Mouse (Mus musculus) lung, adult 2 months (tissue): Measurements from ENCODE around the gene Cacna1e. TPM values are rescaled to one million over a fixed set of nuclear protein-coding genes. Genes with fewer than 3 reads are reported as not detected.

Experiments used
- DNase-seq: peaks from one replicate; pipeline ENCODE4 v3.0.0; 2022
- H3K4me1 ChIP-seq: fragments of 200-500 bp; 2 replicates; pipeline ENCODE4 v1.6.1; 2011; ENCODE audit warnings: low read length; ENCODE audit not compliant: control insufficient read depth, insufficient read depth
- H3K4me3 ChIP-seq: fragments of 200-500 bp; replicated peaks from 2 replicates; pipeline ENCODE3; 2011; ENCODE audit warnings: low read depth, mild to moderate bottlenecking, control low read depth, low read length; ENCODE audit errors: extremely low read depth
- CTCF ChIP-seq: fragments of 200-500 bp; IDR thresholded peaks from 2 replicates; pipeline ENCODE4 v1.5.1; 2011; ENCODE audit warnings: mild to moderate bottlenecking, low read length, control low read depth; ENCODE audit not compliant: insufficient read depth
- POLR2A ChIP-seq: fragments of 200-500 bp; IDR thresholded peaks from 2 replicates; pipeline ENCODE4 v1.6.1; 2011; ENCODE audit warnings: low read depth, mild to moderate bottlenecking, control low read depth, low read length, borderline replicate concordance; ENCODE audit errors: extremely low read depth
- WGBS: fragments of 180-500 bp; shearing (Covaris S2); methylation state at CpG from one replicate; pipeline ENCODE4 v1.1.7; 2018; 5-methylcytosine and 5-hydroxymethylcytosine counted together
- polyA plus RNA-seq: library from polyadenylated mRNA; depleted of rRNA; stranded (reverse); fragments of >200 nt; gene quantifications from 2 replicates; pipeline ENCODE4 v1.2.3, GENCODE M21; 2012

Gene Cacna1e
- polyA plus RNA-seq, 1 experiment: 0.41 TPM

DNA sequence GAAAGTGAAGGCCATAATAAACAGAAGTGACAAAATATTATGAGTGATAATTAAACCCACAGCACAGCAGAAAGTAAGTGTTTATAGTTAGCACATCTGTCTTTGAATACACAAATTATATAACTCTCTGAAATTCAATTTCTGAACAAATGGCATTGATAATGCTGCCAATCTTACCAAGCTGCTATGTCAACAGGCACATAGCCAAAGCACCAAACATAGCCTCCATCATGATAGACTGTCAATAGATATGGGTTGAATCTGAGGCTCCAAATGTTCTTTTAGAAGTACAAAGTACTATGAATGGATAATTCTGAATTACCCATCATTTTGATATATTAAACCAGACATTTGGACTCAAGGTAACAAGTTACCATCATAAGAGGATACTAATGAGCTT, 372.6 kb downstream of the Cacna1e start:
- TF ChIP-seq CTCF (no peak), POLR2A (no peak)
- DNase-seq: no peak
- Histone ChIP-seq H3K4me1 (no peaks in the 10 kb centered on the region), H3K4me3 (no peak overlapping the region)

GRCm38 (mm10) chr1:154504005-154504404, 380.3 kb downstream of the Cacna1e start:
- H3K4me3 ChIP-seq: no peak overlapping the region
- TF ChIP-seq POLR2A (no peak), CTCF (no peak)
- 61% methylated on average over 4 of the region's 4 CpGs for WGBS
- no peaks in the 10 kb centered on the region for H3K4me1 ChIP-seq
- DNase-seq: no peak

DNA sequence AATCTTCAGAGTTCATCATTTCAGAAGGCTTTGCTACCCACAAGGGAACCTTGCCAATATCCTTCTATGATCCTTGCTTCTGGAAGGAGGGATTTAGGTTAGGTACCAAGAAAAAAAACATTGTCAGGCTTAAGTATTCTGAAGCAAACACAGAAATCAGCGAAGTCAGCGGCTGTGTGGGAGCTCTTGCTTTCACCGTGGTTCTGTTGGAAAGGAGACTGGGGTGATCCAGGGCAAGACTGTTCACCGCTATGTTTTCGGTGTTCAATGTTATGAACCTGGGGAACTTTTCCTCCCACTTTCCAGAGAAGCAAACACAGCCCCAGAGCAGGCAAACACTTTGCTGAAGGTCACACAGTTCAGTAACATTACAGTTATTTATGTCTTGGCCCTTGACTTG, 383.4 kb downstream of the Cacna1e start:
- WGBS: 81% methylated on average over 5 of the region's 5 CpGs
- Histone ChIP-seq H3K4me1 (no peaks in the 10 kb centered on the region), H3K4me3 (no peak overlapping the region)
- TF ChIP-seq CTCF (no peak), POLR2A (no peak)
- no peak for DNase-seq

GRCm38 (mm10) chr1:154500187-154500866, 384.0 kb downstream of the Cacna1e start:
- DNase-seq: no peak
- 42% methylated on average over 3 of the region's 3 CpGs for WGBS
- Histone ChIP-seq H3K4me3 (no peak overlapping the region), H3K4me1 (no peaks in the 10 kb centered on the region)
- TF ChIP-seq CTCF: no peak
- no peak for TF ChIP-seq POLR2A

DNA sequence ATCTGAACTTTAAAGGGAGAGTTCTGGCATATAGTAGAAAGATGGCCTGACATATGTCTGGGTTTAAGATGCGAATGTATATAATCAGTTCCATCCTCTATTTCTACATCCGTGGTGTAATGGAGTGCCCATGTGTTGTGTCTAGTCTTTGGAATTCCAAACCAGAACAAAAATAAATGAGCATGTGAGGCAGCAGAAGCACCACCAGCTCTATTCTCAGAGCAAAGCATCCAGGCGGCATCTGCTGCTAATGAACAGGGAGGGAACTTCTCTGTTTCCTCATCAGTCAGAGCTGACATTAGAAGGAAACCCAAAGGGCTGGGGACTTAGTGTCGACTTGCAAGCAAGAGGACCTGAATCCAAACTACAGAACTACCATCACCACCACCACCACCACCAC, 385.5 kb downstream of the Cacna1e start:
- no peak for DNase-seq
- Histone ChIP-seq H3K4me3 (no peak overlapping the region), H3K4me1 (no peaks in the 10 kb centered on the region)
- TF ChIP-seq CTCF (no peak), POLR2A (no peak)
- 62% methylated on average over 4 of the region's 4 CpGs for WGBS

DNA sequence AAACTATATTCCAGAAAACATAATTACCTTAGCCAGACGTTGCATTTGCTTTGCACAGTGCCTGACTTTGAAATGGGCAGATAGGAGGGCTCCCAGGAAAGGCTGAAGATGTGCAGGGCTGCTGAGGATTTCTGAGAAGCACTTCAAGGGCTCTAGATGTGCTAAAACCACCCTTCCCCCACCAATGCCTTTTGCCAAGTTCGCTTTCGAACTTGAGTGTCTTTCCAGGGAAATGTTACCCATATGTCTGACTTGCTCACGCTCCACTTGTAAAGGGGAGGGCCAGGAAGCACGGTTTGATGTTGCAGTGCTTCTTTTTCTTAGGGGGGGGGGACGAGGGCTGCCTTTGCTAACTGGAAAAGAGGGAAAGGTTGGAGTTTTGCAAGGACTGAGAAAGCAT, 393.2 kb downstream of the Cacna1e start:
- DNase-seq: no peak
- Histone ChIP-seq H3K4me1 (no peaks in the 10 kb centered on the region), H3K4me3 (no peak overlapping the region)
- TF ChIP-seq POLR2A (no peak), CTCF (no peak)
- 44% methylated on average over 6 of the region's 6 CpGs for WGBS

DNA sequence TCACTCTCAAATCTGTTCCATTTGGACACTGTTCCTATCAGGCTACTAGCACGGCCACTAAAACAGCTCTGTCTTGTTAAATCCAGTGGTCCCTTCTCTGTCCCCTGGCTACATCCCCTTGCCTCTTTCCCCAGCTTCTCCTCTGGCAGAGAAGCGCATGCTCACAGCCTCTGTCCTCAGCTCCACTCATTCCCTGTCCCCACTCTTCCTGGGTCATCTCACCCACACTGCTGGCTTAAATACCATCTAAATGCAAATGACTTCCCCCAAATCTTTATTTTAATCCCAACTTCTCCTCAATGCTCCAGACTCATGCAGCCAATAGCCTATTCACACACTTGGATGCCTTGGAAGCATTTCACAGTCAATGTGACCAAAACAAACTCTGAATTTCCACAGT, 407.6 kb downstream of the Cacna1e start:
- 81% methylated on average over 2 of the region's 2 CpGs for WGBS
- no peak for DNase-seq
- no peak overlapping the region for H3K4me3 ChIP-seq

GRCm38 (mm10) chr1:154475706-154476105, 408.6 kb downstream of the Cacna1e start:
- H3K4me1 ChIP-seq: no peaks in the 10 kb centered on the region
- no peak for DNase-seq
- TF ChIP-seq POLR2A (no peak), CTCF (no peak)
- WGBS: 77% methylated on average over 2 of the region's 2 CpGs
- H3K4me3 ChIP-seq: no peak overlapping the region

More for the DNA sequence above, 407.6 kb downstream of the Cacna1e start:
- TF ChIP-seq CTCF (no peak), POLR2A (no peak)
- no peaks in the 10 kb centered on the region for H3K4me1 ChIP-seq

- Histone ChIP-seq H3K4me1 (no peaks in the 10 kb centered on the region), H3K4me3 (no peak overlapping the region)
- no peak for TF ChIP-seq CTCF
- no peak for TF ChIP-seq POLR2A
- 70% methylated on average over 4 of the region's 4 CpGs for WGBS
- DNase-seq: no peak
Measured at GRCm38 (mm10) chr1:154474156-154474555, 410.1 kb downstream of the Cacna1e start.

GRCm38 (mm10) chr1:154467265-154467664, 417.0 kb downstream of the Cacna1e start:
- no peaks in the 10 kb centered on the region for H3K4me1 ChIP-seq
- WGBS: 85% methylated on average over 3 of the region's 3 CpGs
- TF ChIP-seq POLR2A: no peak
- no peak for TF ChIP-seq CTCF
- no peak for DNase-seq
- no peak overlapping the region for H3K4me3 ChIP-seq

- Histone ChIP-seq H3K4me3 (no peak overlapping the region), H3K4me1 (no peaks in the 10 kb centered on the region)
- no peak for DNase-seq
- TF ChIP-seq CTCF: no peak
- TF ChIP-seq POLR2A: no peak
- WGBS: 58% methylated on average over 5 of the region's 5 CpGs
Measured at GRCm38 (mm10) chr1:154461521-154461920, 422.8 kb downstream of the Cacna1e start.
